Mouse (Mus musculus): ENCODE results near the gene Slc25a44.
"Not testable (repeated sequence)": the region's sequence is repeated elsewhere in the genome, so short reads cannot be mapped to it uniquely, and the experiment has no call there.

Gene Slc25a44

GRCm38 (mm10) chr3:88368511-88368910, 56.4 kb downstream of the Slc25a44 start:
- not testable (repeated sequence) for DNase-seq (ENCODE audit: low read depth, low spot score)

- not testable (repeated sequence) for DNase-seq (ENCODE audit: low read depth, low spot score)
Observed at GRCm38 (mm10) chr3:88367517-88367916, 57.4 kb downstream of the Slc25a44 start.

- DNase-seq (ENCODE audit: low read depth, low spot score): not testable (repeated sequence)
Observed at GRCm38 (mm10) chr3:88366830-88367428, 58.0 kb downstream of the Slc25a44 start.

- DNase-seq (ENCODE audit: low read depth, low spot score): no peak
Observed at GRCm38 (mm10) chr3:88365705-88366361, 59.1 kb downstream of the Slc25a44 start.

GRCm38 (mm10) chr3:88364337-88364736, 60.6 kb downstream of the Slc25a44 start, which contains the start of gene Paqr6:
Gene Paqr6 (plus strand): TSS chr3:88364584.
- no peak for DNase-seq (ENCODE audit: low read depth, low spot score)

GRCm38 (mm10) chr3:88363700-88364099, 61.2 kb downstream of the Slc25a44 start:
- no peak for DNase-seq (ENCODE audit: low read depth, low spot score)

GRCm38 (mm10) chr3:88361612-88362313, 63.2 kb downstream of the Slc25a44 start:
- no peak for DNase-seq (ENCODE audit: low read depth, low spot score)

- no peak for DNase-seq (ENCODE audit: low read depth, low spot score)
Observed at GRCm38 (mm10) chr3:88361096-88361495, 63.8 kb downstream of the Slc25a44 start.
